Mouse (Mus musculus) lung, postnatal 0 days (tissue): Measurements from ENCODE around the gene Insl6. TPM values are rescaled to one million over a fixed set of nuclear protein-coding genes. Genes with fewer than 3 reads are reported as not detected.

Experiments
- ATAC-seq: fragments of 200-750 bp; cut with Nextera tagmentation; 2 replicates; pipeline ENCODE4 v1.8.0; 2017; ENCODE audit warnings: moderate library complexity
- DNase-seq: peaks from one replicate; pipeline ENCODE4 v3.0.0-alpha.2; 2016; ENCODE audit warnings: low spot score
- H3K27ac ChIP-seq: fragments of 300-500 bp; sonication (generic); 2 replicates; pipeline ENCODE4 v1.5.1; 2014; ENCODE audit warnings: antibody characterized with exemption, mild to moderate bottlenecking, low read length, mixed read lengths
- H3K27me3 ChIP-seq: fragments of 300-500 bp; sonication (generic); replicated peaks from 2 replicates; pipeline ENCODE4 v1.6.1; 2014; ENCODE audit warnings: low read length, mixed read lengths; ENCODE audit not compliant: insufficient read depth
- H3K36me3 ChIP-seq: fragments of 300-500 bp; sonication (generic); 2 replicates; pipeline ENCODE4 v1.6.1; 2014; ENCODE audit warnings: low read length, mixed read lengths; ENCODE audit not compliant: insufficient read depth
- H3K4me1 ChIP-seq: fragments of 300-500 bp; sonication (generic); 2 replicates; pipeline ENCODE4 v1.6.1; 2014; ENCODE audit warnings: antibody characterized with exemption, low read depth, low read length, mixed read lengths; ENCODE audit not compliant: insufficient read depth
- H3K4me2 ChIP-seq: fragments of 300-500 bp; sonication (generic); replicated peaks from 2 replicates; pipeline ENCODE4 v1.6.1; 2014; ENCODE audit warnings: low read depth, mild to moderate bottlenecking, low read length, moderate library complexity, mixed read lengths
- H3K4me3 ChIP-seq: fragments of 300-500 bp; sonication (generic); 2 replicates; pipeline ENCODE4 v1.5.1; 2014; ENCODE audit warnings: low read depth, low read length
- H3K9ac ChIP-seq: fragments of 300-500 bp; sonication (generic); replicated peaks from 2 replicates; pipeline ENCODE4 v1.6.1; 2014; ENCODE audit warnings: low read depth, mild to moderate bottlenecking
- H3K9me3 ChIP-seq: fragments of 300-500 bp; sonication (generic); 2 replicates; pipeline ENCODE4 v1.6.1; 2016; ENCODE audit warnings: low read length, mixed read lengths
- CTCF ChIP-seq: IDR thresholded peaks from 2 replicates; pipeline ENCODE4 v1.5.1; 2016; ENCODE audit warnings: antibody characterized with exemption, mild to moderate bottlenecking
- EP300 ChIP-seq: IDR thresholded peaks from 2 replicates; pipeline ENCODE4 v1.6.1; 2016; ENCODE audit warnings: antibody characterized with exemption, mild to moderate bottlenecking, control low read depth
- WGBS: fragments of 180-500 bp; shearing (Covaris S2); extraction: QIAGEN DNeasy Blood & Tissue Kit; methylation state at CpG from one replicate; pipeline ENCODE4 v1.1.7; 2014; 5-methylcytosine and 5-hydroxymethylcytosine counted together
- polyA plus RNA-seq: library from polyadenylated mRNA; unstranded; fragments of >200 nt; fragmentation: Nextera tagmentation; extraction: Ambion mirVana; gene quantifications from 2 replicates; pipeline ENCODE4 v1.2.1, GENCODE M21; 2015

The Insl6 gene
- polyA plus RNA-seq, 1 experiment from 2014 or later = 0.57 TPM

GRCm38 (mm10) chr19:29325852-29326180 lies 660 bp upstream of the Insl6 start:
- H3K27ac ChIP-seq = no peak overlapping the region

GRCm38 (mm10) chr19:29323416-29324049 lies 1.6 kb downstream of the Insl6 start:
- WGBS = 68% methylated on average over 8 of the region's 8 CpGs
- H3K4me1 ChIP-seq = peaks cover 4% of the 10 kb centered on the region; the same call in 1 of the 2 replicates
- H3K4me3 ChIP-seq = no peak overlapping the region
- H3K4me2 ChIP-seq = no peak overlapping the region
- ATAC-seq (no peak), DNase-seq (no peak)
- H3K9me3 ChIP-seq = no peaks in the 10 kb centered on the region
- no peaks in the 10 kb centered on the region for H3K36me3 ChIP-seq
- no peak overlapping the region for H3K27ac ChIP-seq
- H3K9ac ChIP-seq = no peak overlapping the region
- H3K27me3 ChIP-seq = 0 out of 2 replicates have a peak, but pooled peaks cover 6% of the 10 kb centered on the region
- TF ChIP-seq EP300 (no peak), CTCF (no peak)

More at GRCm38 (mm10) chr19:29325852-29326180, 660 bp upstream of the Insl6 start:
- Histone ChIP-seq H3K9me3 (no peaks in the 10 kb centered on the region), H3K27me3 (0 out of 2 replicates have a peak, but pooled peaks cover 6% of the 10 kb centered on the region), H3K36me3 (no peaks in the 10 kb centered on the region), H3K9ac (no peak overlapping the region), H3K4me2 (peak overlapping the region; percentile 61; the same call in 1 of the 2 replicates), H3K4me1 (peaks cover 4% of the 10 kb centered on the region; the same call in 1 of the 2 replicates), H3K4me3 (no peak overlapping the region)
- WGBS = 32% methylated on average over 9 of the region's 9 CpGs
- ATAC-seq (no peak), DNase-seq (no peak)
- TF ChIP-seq EP300 = no peak
- no peak for TF ChIP-seq CTCF

GRCm38 (mm10) chr19:29312661-29313060 lies 12.5 kb downstream of the Insl6 start:
- 64% methylated on average over 7 of the region's 7 CpGs for WGBS
- Histone ChIP-seq H3K4me3 (no peak overlapping the region), H3K4me2 (no peak overlapping the region), H3K27me3 (no peaks in the 10 kb centered on the region), H3K9ac (no peak overlapping the region), H3K9me3 (no peaks in the 10 kb centered on the region; the same call in 1 of the 2 replicates), H3K4me1 (no peaks in the 10 kb centered on the region), H3K36me3 (peaks cover 5% of the 10 kb centered on the region), H3K27ac (no peak overlapping the region)
- TF ChIP-seq EP300 (no peak), CTCF (no peak)
- ATAC-seq (no peak), DNase-seq (no peak)

- ATAC-seq = no peak
- H3K4me1 ChIP-seq = no peaks in the 10 kb centered on the region
- H3K4me2 ChIP-seq = no peak overlapping the region
- H3K36me3 ChIP-seq = peaks cover 5% of the 10 kb centered on the region
- H3K27me3 ChIP-seq = no peaks in the 10 kb centered on the region
- DNase-seq = no peak
- no peak overlapping the region for H3K27ac ChIP-seq
- no peak for TF ChIP-seq EP300
- no peak for TF ChIP-seq CTCF
- H3K9me3 ChIP-seq = no peaks in the 10 kb centered on the region; the same call in 1 of the 2 replicates
- WGBS = 87% methylated on average over 8 of the region's 8 CpGs
- no peak overlapping the region for H3K4me3 ChIP-seq
- no peak overlapping the region for H3K9ac ChIP-seq
Observed at GRCm38 (mm10) chr19:29311791-29312190, 13.4 kb downstream of the Insl6 start.

- DNase-seq (no peak), ATAC-seq (no peak)
- Histone ChIP-seq H3K4me2 (no peak overlapping the region), H3K27ac (no peak overlapping the region), H3K4me1 (no peaks in the 10 kb centered on the region), H3K9ac (no peak overlapping the region), H3K27me3 (no peaks in the 10 kb centered on the region), H3K9me3 (no peaks in the 10 kb centered on the region), H3K36me3 (peaks cover 5% of the 10 kb centered on the region), H3K4me3 (no peak overlapping the region)
- no peak for TF ChIP-seq EP300
- peak; percentile 10; the same call in 1 of the 2 replicates for TF ChIP-seq CTCF
Observed at GRCm38 (mm10) chr19:29308832-29309231, 16.3 kb downstream of the Insl6 start.

GRCm38 (mm10) chr19:29302119-29302518 lies 23.0 kb downstream of the Insl6 start:
- H3K27ac ChIP-seq = no peak overlapping the region
- WGBS = 92% methylated on average over 2 of the region's 2 CpGs
- H3K9me3 ChIP-seq = no peaks in the 10 kb centered on the region
- no peak overlapping the region for H3K4me2 ChIP-seq
- H3K27me3 ChIP-seq = no peaks in the 10 kb centered on the region
- peaks cover 13% of the 10 kb centered on the region; the same call in 1 of the 2 replicates for H3K36me3 ChIP-seq
- H3K4me1 ChIP-seq = no peaks in the 10 kb centered on the region
- DNase-seq (no peak), ATAC-seq (no peak)
- TF ChIP-seq CTCF (no peak), EP300 (no peak)
- no peak overlapping the region for H3K4me3 ChIP-seq
- no peak overlapping the region for H3K9ac ChIP-seq
